Mouse (Mus musculus) thymus, adult 2 months (tissue): ENCODE data around the gene Cldn14.

Experiments used
- CTCF ChIP-seq: fragments of 200-500 bp; IDR thresholded peaks from 2 replicates; pipeline ENCODE4 v1.5.1; 2012; ENCODE audit warnings: mild to moderate bottlenecking, control low read depth, low read length, moderate library complexity, borderline replicate concordance; ENCODE audit not compliant: control insufficient read depth, poor library complexity, insufficient read depth; ENCODE audit errors: extremely low read depth
- POLR2A ChIP-seq: fragments of 200-500 bp; IDR thresholded peaks from 2 replicates; pipeline ENCODE4 v1.6.1; 2012; ENCODE audit warnings: mild to moderate bottlenecking, low read length, control low read depth, moderate library complexity; ENCODE audit not compliant: control insufficient read depth, poor library complexity, insufficient read depth; ENCODE audit errors: extremely low read depth

GRCm38 (mm10) chr16:93919189-93919588 is 89.4 kb downstream of the Cldn14 start:
- no peak for TF ChIP-seq POLR2A
- TF ChIP-seq CTCF = no peak
